Mouse (Mus musculus) heart, embryonic 10.5 days (tissue): ENCODE data around the gene Col19a1. TPM values are rescaled to one million over a fixed set of nuclear protein-coding genes. Genes with fewer than 3 reads are reported as not detected.

Experiments used
- DNase-seq: peaks from one replicate; pipeline ENCODE4 v3.0.0-alpha.2; 2017; ENCODE audit warnings: low spot score
- H3K27ac ChIP-seq: fragments of 300-500 bp; sonication (generic); 2 replicates; pipeline ENCODE4 v1.5.1; 2016; ENCODE audit warnings: mild to moderate bottlenecking
- H3K27me3 ChIP-seq: fragments of 300-500 bp; sonication (generic); 2 replicates; pipeline ENCODE4 v1.6.1; 2016; ENCODE audit warnings: mild to moderate bottlenecking; ENCODE audit not compliant: poor library complexity, insufficient read depth, severe bottlenecking
- H3K36me3 ChIP-seq: fragments of 300-500 bp; sonication (generic); 2 replicates; pipeline ENCODE4 v1.6.1; 2016; ENCODE audit warnings: mild to moderate bottlenecking, moderate library complexity
- H3K4me1 ChIP-seq: fragments of 300-500 bp; sonication (generic); 2 replicates; pipeline ENCODE4 v1.6.1; 2016; ENCODE audit warnings: mild to moderate bottlenecking
- H3K4me3 ChIP-seq: fragments of 300-500 bp; sonication (generic); 2 replicates; pipeline ENCODE4 v1.5.1; 2016; ENCODE audit warnings: mild to moderate bottlenecking, moderate library complexity
- H3K9me3 ChIP-seq: fragments of 300-500 bp; sonication (generic); 2 replicates; pipeline ENCODE4 v1.6.1; 2016; ENCODE audit warnings: mild to moderate bottlenecking, moderate library complexity
- WGBS: fragments of 180-500 bp; shearing (Covaris S2); methylation state at CpG from one replicate; pipeline ENCODE4 v1.1.7; 2016; 5-methylcytosine and 5-hydroxymethylcytosine counted together
- polyA plus RNA-seq: library from polyadenylated mRNA; unstranded; fragments of >200 nt; fragmentation: Nextera tagmentation; extraction: Ambion mirVana; gene quantifications from 2 replicates; pipeline ENCODE4 v1.2.1, GENCODE M21; 2016

Col19a1 gene
- polyA plus RNA-seq, 1 experiment from 2014 or later, result 0.23 TPM

GRCm38 (mm10) chr1:24337556-24338275, 249.6 kb downstream of the Col19a1 start:
- no peak overlapping the region for H3K27ac ChIP-seq
- H3K4me3 ChIP-seq, result no peak overlapping the region
- WGBS, result 80% methylated on average over 10 of the region's 10 CpGs
- no peaks in the 10 kb centered on the region for H3K36me3 ChIP-seq
- no peak for DNase-seq
- H3K27me3 ChIP-seq, result no peaks in the 10 kb centered on the region
- no peaks in the 10 kb centered on the region for H3K9me3 ChIP-seq
- H3K4me1 ChIP-seq, result no peaks in the 10 kb centered on the region

- no peaks in the 10 kb centered on the region for H3K36me3 ChIP-seq
- H3K27ac ChIP-seq, result no peak overlapping the region
- DNase-seq, result no peak
- no peak overlapping the region for H3K4me3 ChIP-seq
- WGBS, result 82% methylated on average over 3 of the region's 3 CpGs
- H3K27me3 ChIP-seq, result no peaks in the 10 kb centered on the region
- no peaks in the 10 kb centered on the region for H3K4me1 ChIP-seq
- H3K9me3 ChIP-seq, result no peaks in the 10 kb centered on the region
Observed at GRCm38 (mm10) chr1:24336051-24336450, 251.2 kb downstream of the Col19a1 start.

GRCm38 (mm10) chr1:24316961-24317589, 270.2 kb downstream of the Col19a1 start:
- H3K9me3 ChIP-seq, result no peaks in the 10 kb centered on the region
- H3K4me3 ChIP-seq, result no peak overlapping the region
- 80% methylated on average over 6 of the region's 6 CpGs for WGBS
- no peaks in the 10 kb centered on the region for H3K27me3 ChIP-seq
- H3K4me1 ChIP-seq, result no peaks in the 10 kb centered on the region
- DNase-seq, result no peak
- H3K36me3 ChIP-seq, result no peaks in the 10 kb centered on the region
- no peak overlapping the region for H3K27ac ChIP-seq

GRCm38 (mm10) chr1:24316490-24316889, 270.8 kb downstream of the Col19a1 start:
- DNase-seq, result no peak
- 93% methylated on average over 3 of the region's 3 CpGs for WGBS

GRCm38 (mm10) chr1:24310847-24311246, 276.4 kb downstream of the Col19a1 start:
- WGBS, result 78% methylated on average over 4 of the region's 4 CpGs
- Histone ChIP-seq H3K9me3 (no peaks in the 10 kb centered on the region), H3K27ac (no peak overlapping the region), H3K27me3 (no peaks in the 10 kb centered on the region), H3K4me1 (no peaks in the 10 kb centered on the region), H3K4me3 (no peak overlapping the region), H3K36me3 (no peaks in the 10 kb centered on the region)
- no peak for DNase-seq

More at GRCm38 (mm10) chr1:24316490-24316889, 270.8 kb downstream of the Col19a1 start:
- no peaks in the 10 kb centered on the region for H3K9me3 ChIP-seq
- H3K27ac ChIP-seq, result no peak overlapping the region
- no peaks in the 10 kb centered on the region for H3K36me3 ChIP-seq
- no peak overlapping the region for H3K4me3 ChIP-seq
- no peaks in the 10 kb centered on the region for H3K4me1 ChIP-seq
- no peaks in the 10 kb centered on the region for H3K27me3 ChIP-seq

GRCm38 (mm10) chr1:24310193-24310592, 277.1 kb downstream of the Col19a1 start:
- no peaks in the 10 kb centered on the region for H3K9me3 ChIP-seq
- H3K27ac ChIP-seq, result no peak overlapping the region
- WGBS, result 70% methylated on average over 2 of the region's 2 CpGs

GRCm38 (mm10) chr1:24303077-24303476, 284.2 kb downstream of the Col19a1 start:
- H3K4me1 ChIP-seq, result no peaks in the 10 kb centered on the region
- no peaks in the 10 kb centered on the region for H3K36me3 ChIP-seq
- H3K4me3 ChIP-seq, result no peak overlapping the region
- 78% methylated on average over 7 of the region's 7 CpGs for WGBS
- DNase-seq, result no peak
- H3K27me3 ChIP-seq, result no peaks in the 10 kb centered on the region
- no peak overlapping the region for H3K27ac ChIP-seq
- H3K9me3 ChIP-seq, result no peaks in the 10 kb centered on the region

More at GRCm38 (mm10) chr1:24310193-24310592, 277.1 kb downstream of the Col19a1 start:
- H3K27me3 ChIP-seq, result no peaks in the 10 kb centered on the region
- H3K4me1 ChIP-seq, result no peaks in the 10 kb centered on the region
- H3K36me3 ChIP-seq, result no peaks in the 10 kb centered on the region
- DNase-seq, result no peak
- no peak overlapping the region for H3K4me3 ChIP-seq

GRCm38 (mm10) chr1:24302674-24303073, 284.6 kb downstream of the Col19a1 start:
- Histone ChIP-seq H3K27ac (no peak overlapping the region), H3K4me1 (no peaks in the 10 kb centered on the region), H3K9me3 (no peaks in the 10 kb centered on the region), H3K27me3 (no peaks in the 10 kb centered on the region), H3K36me3 (no peaks in the 10 kb centered on the region), H3K4me3 (no peak overlapping the region)
- WGBS, result 20% methylated on average over 8 of the region's 8 CpGs
- DNase-seq, result peak; percentile 79

GRCm38 (mm10) chr1:24300700-24301099, 286.6 kb downstream of the Col19a1 start:
- Histone ChIP-seq H3K27me3 (no peaks in the 10 kb centered on the region), H3K27ac (no peak overlapping the region), H3K9me3 (no peaks in the 10 kb centered on the region), H3K4me1 (no peaks in the 10 kb centered on the region), H3K4me3 (no peak overlapping the region), H3K36me3 (no peaks in the 10 kb centered on the region)
- DNase-seq, result no peak
- 75% methylated on average over 3 of the region's 3 CpGs for WGBS

GRCm38 (mm10) chr1:24294979-24295942, 292.0 kb downstream of the Col19a1 start:
- DNase-seq, result no peak
- no peaks in the 10 kb centered on the region for H3K36me3 ChIP-seq
- no peaks in the 10 kb centered on the region for H3K27me3 ChIP-seq
- no peaks in the 10 kb centered on the region for H3K4me1 ChIP-seq
- no peak overlapping the region for H3K27ac ChIP-seq
- WGBS, result 74% methylated on average over 7 of the region's 7 CpGs
- no peak overlapping the region for H3K4me3 ChIP-seq
- no peaks in the 10 kb centered on the region for H3K9me3 ChIP-seq

- Histone ChIP-seq H3K27me3 (no peaks in the 10 kb centered on the region), H3K27ac (no peak overlapping the region), H3K36me3 (no peaks in the 10 kb centered on the region), H3K9me3 (no peaks in the 10 kb centered on the region), H3K4me1 (no peaks in the 10 kb centered on the region), H3K4me3 (no peak overlapping the region)
- no peak for DNase-seq
- 75% methylated on average over 2 of the region's 2 CpGs for WGBS
Observed at GRCm38 (mm10) chr1:24292515-24292914, 294.8 kb downstream of the Col19a1 start.

- Histone ChIP-seq H3K27ac (no peak overlapping the region), H3K36me3 (no peaks in the 10 kb centered on the region), H3K9me3 (no peaks in the 10 kb centered on the region), H3K4me1 (no peaks in the 10 kb centered on the region), H3K4me3 (no peak overlapping the region), H3K27me3 (no peaks in the 10 kb centered on the region)
- DNase-seq, result no peak
- WGBS, result 75% methylated on average over 6 of the region's 6 CpGs
Observed at GRCm38 (mm10) chr1:24286360-24286759, 300.9 kb downstream of the Col19a1 start.

GRCm38 (mm10) chr1:24267022-24267421, 320.2 kb downstream of the Col19a1 start:
- Histone ChIP-seq H3K9me3 (no peaks in the 10 kb centered on the region), H3K4me1 (no peaks in the 10 kb centered on the region), H3K27ac (no peak overlapping the region), H3K27me3 (no peaks in the 10 kb centered on the region), H3K4me3 (no peak overlapping the region), H3K36me3 (no peaks in the 10 kb centered on the region)
- DNase-seq, result no peak
- 50% methylated on average over 3 of the region's 3 CpGs for WGBS
